Mouse (Mus musculus): ENCODE measurements around the gene Pnldc1. TPM values are rescaled to one million over a fixed set of nuclear protein-coding genes. Genes with fewer than 3 reads are reported as not detected.

The Pnldc1 gene
- polyA plus RNA-seq, 1 experiment from 2014 or later, result 2.8 TPM

- no peak for DNase-seq (ENCODE audit: low spot score)
- H3K4me3 ChIP-seq (ENCODE audit: low read depth, low read length), result no peak overlapping the region
Measured at GRCm38 (mm10) chr17:12864111-12864510, 45.9 kb downstream of the Pnldc1 start.

GRCm38 (mm10) chr17:12859006-12859520 lies 51.0 kb downstream of the Pnldc1 start:
- 77% methylated on average over 8 of the region's 8 CpGs for whole genome bisulfite sequencing

More at GRCm38 (mm10) chr17:12864111-12864510, 45.9 kb downstream of the Pnldc1 start:
- no peak for ATAC-seq (ENCODE audit: low read depth)
- H3K27ac ChIP-seq (replicated peaks; ENCODE audit: low read depth, low read length), result no peak overlapping the region
- H3K4me1 ChIP-seq (ENCODE audit: control insufficient read depth, insufficient read depth, low read length), result 0 out of 2 replicates have a peak, but pooled peaks cover 7% of the 10 kb centered on the region
- no peaks in the 10 kb centered on the region for H3K27me3 ChIP-seq (replicated peaks; ENCODE audit: control insufficient read depth, insufficient read depth, low read length)
- H3K4me2 ChIP-seq (ENCODE audit: low read depth, low read length), result no peak overlapping the region
- H3K9ac ChIP-seq (ENCODE audit: low read depth, low read length), result no peak overlapping the region
- H3K36me3 ChIP-seq (ENCODE audit: control insufficient read depth, insufficient read depth, low read length), result no peaks in the 10 kb centered on the region
- H3K9me3 ChIP-seq (ENCODE audit: control insufficient read depth, low read length), result no peaks in the 10 kb centered on the region

GRCm38 (mm10) chr17:12858072-12858471 lies 52.0 kb downstream of the Pnldc1 start:
- WGBS, result 40% methylated on average over 4 of the region's 4 CpGs
- DNase-seq (ENCODE audit: low spot score), result no peak

More at GRCm38 (mm10) chr17:12859006-12859520, 51.0 kb downstream of the Pnldc1 start:
- Histone ChIP-seq H3K27me3 (replicated peaks; ENCODE audit: control insufficient read depth, insufficient read depth, low read length) (no peaks in the 10 kb centered on the region), H3K27ac (replicated peaks; ENCODE audit: low read depth, low read length) (no peak overlapping the region), H3K9ac (ENCODE audit: low read depth, low read length) (no peak overlapping the region), H3K4me3 (ENCODE audit: low read depth, low read length) (no peak overlapping the region), H3K36me3 (ENCODE audit: control insufficient read depth, insufficient read depth, low read length) (no peaks in the 10 kb centered on the region), H3K9me3 (ENCODE audit: control insufficient read depth, low read length) (no peaks in the 10 kb centered on the region), H3K4me2 (ENCODE audit: low read depth, low read length) (no peak overlapping the region), H3K4me1 (ENCODE audit: control insufficient read depth, insufficient read depth, low read length) (no peaks in the 10 kb centered on the region)
- ATAC-seq (ENCODE audit: low read depth) (no peak), DNase-seq (ENCODE audit: low spot score) (no peak)

GRCm38 (mm10) chr17:12857395-12857794 lies 52.6 kb downstream of the Pnldc1 start:
- no peaks in the 10 kb centered on the region for H3K4me1 ChIP-seq (ENCODE audit: control insufficient read depth, insufficient read depth, low read length)
- no peak overlapping the region for H3K9ac ChIP-seq (ENCODE audit: low read depth, low read length)
- H3K27me3 ChIP-seq (replicated peaks; ENCODE audit: control insufficient read depth, insufficient read depth, low read length), result no peaks in the 10 kb centered on the region
- H3K4me3 ChIP-seq (ENCODE audit: low read depth, low read length), result no peak overlapping the region
- no peaks in the 10 kb centered on the region for H3K36me3 ChIP-seq (ENCODE audit: control insufficient read depth, insufficient read depth, low read length)
- no peak for ATAC-seq (ENCODE audit: low read depth)
- H3K27ac ChIP-seq (replicated peaks; ENCODE audit: low read depth, low read length), result no peak overlapping the region
- DNase-seq (ENCODE audit: low spot score), result no peak
- WGBS, result 37% methylated on average over 3 of the region's 3 CpGs
- H3K9me3 ChIP-seq (ENCODE audit: control insufficient read depth, low read length), result no peaks in the 10 kb centered on the region
- no peak overlapping the region for H3K4me2 ChIP-seq (ENCODE audit: low read depth, low read length)

More at GRCm38 (mm10) chr17:12858072-12858471, 52.0 kb downstream of the Pnldc1 start:
- ATAC-seq (ENCODE audit: low read depth), result no peak
- Histone ChIP-seq H3K4me2 (ENCODE audit: low read depth, low read length) (no peak overlapping the region), H3K27me3 (replicated peaks; ENCODE audit: control insufficient read depth, insufficient read depth, low read length) (no peaks in the 10 kb centered on the region), H3K9me3 (ENCODE audit: control insufficient read depth, low read length) (no peaks in the 10 kb centered on the region), H3K9ac (ENCODE audit: low read depth, low read length) (no peak overlapping the region), H3K4me1 (ENCODE audit: control insufficient read depth, insufficient read depth, low read length) (no peaks in the 10 kb centered on the region), H3K27ac (replicated peaks; ENCODE audit: low read depth, low read length) (no peak overlapping the region), H3K4me3 (ENCODE audit: low read depth, low read length) (no peak overlapping the region), H3K36me3 (ENCODE audit: control insufficient read depth, insufficient read depth, low read length) (no peaks in the 10 kb centered on the region)

GRCm38 (mm10) chr17:12854386-12854785 lies 55.6 kb downstream of the Pnldc1 start:
- Histone ChIP-seq H3K27me3 (replicated peaks; ENCODE audit: control insufficient read depth, insufficient read depth, low read length) (no peaks in the 10 kb centered on the region), H3K4me1 (ENCODE audit: control insufficient read depth, insufficient read depth, low read length) (no peaks in the 10 kb centered on the region), H3K9ac (ENCODE audit: low read depth, low read length) (no peak overlapping the region), H3K27ac (replicated peaks; ENCODE audit: low read depth, low read length) (no peak overlapping the region), H3K4me2 (ENCODE audit: low read depth, low read length) (no peak overlapping the region), H3K4me3 (ENCODE audit: low read depth, low read length) (no peak overlapping the region), H3K36me3 (ENCODE audit: control insufficient read depth, insufficient read depth, low read length) (no peaks in the 10 kb centered on the region), H3K9me3 (ENCODE audit: control insufficient read depth, low read length) (no peaks in the 10 kb centered on the region)
- ATAC-seq (ENCODE audit: low read depth) (no peak), DNase-seq (ENCODE audit: low spot score) (no peak)
- WGBS, result 94% methylated on average over 11 of the region's 11 CpGs

GRCm38 (mm10) chr17:12853821-12854220 lies 56.2 kb downstream of the Pnldc1 start:
- H3K4me2 ChIP-seq (ENCODE audit: low read depth, low read length), result no peak overlapping the region
- ATAC-seq (ENCODE audit: low read depth) (no peak), DNase-seq (ENCODE audit: low spot score) (no peak)
- H3K27ac ChIP-seq (replicated peaks; ENCODE audit: low read depth, low read length), result no peak overlapping the region
- no peaks in the 10 kb centered on the region for H3K4me1 ChIP-seq (ENCODE audit: control insufficient read depth, insufficient read depth, low read length)
- H3K9me3 ChIP-seq (ENCODE audit: control insufficient read depth, low read length), result no peaks in the 10 kb centered on the region
- H3K9ac ChIP-seq (ENCODE audit: low read depth, low read length), result no peak overlapping the region
- WGBS, result 85% methylated on average over 2 of the region's 2 CpGs
- H3K27me3 ChIP-seq (replicated peaks; ENCODE audit: control insufficient read depth, insufficient read depth, low read length), result no peaks in the 10 kb centered on the region
- H3K36me3 ChIP-seq (ENCODE audit: control insufficient read depth, insufficient read depth, low read length), result no peaks in the 10 kb centered on the region
- H3K4me3 ChIP-seq (ENCODE audit: low read depth, low read length), result no peak overlapping the region

GRCm38 (mm10) chr17:12851689-12852088 lies 58.3 kb downstream of the Pnldc1 start:
- Histone ChIP-seq H3K36me3 (ENCODE audit: control insufficient read depth, insufficient read depth, low read length) (no peaks in the 10 kb centered on the region), H3K27me3 (replicated peaks; ENCODE audit: control insufficient read depth, insufficient read depth, low read length) (no peaks in the 10 kb centered on the region), H3K27ac (replicated peaks; ENCODE audit: low read depth, low read length) (no peak overlapping the region), H3K4me2 (ENCODE audit: low read depth, low read length) (no peak overlapping the region), H3K4me1 (ENCODE audit: control insufficient read depth, insufficient read depth, low read length) (peaks cover 1% of the 10 kb centered on the region; the same call in 1 of the 2 replicates), H3K9me3 (ENCODE audit: control insufficient read depth, low read length) (no peaks in the 10 kb centered on the region), H3K4me3 (ENCODE audit: low read depth, low read length) (no peak overlapping the region), H3K9ac (ENCODE audit: low read depth, low read length) (no peak overlapping the region)
- 68% methylated on average over 11 of the region's 11 CpGs for WGBS
- DNase-seq (ENCODE audit: low spot score), result no peak
- ATAC-seq (ENCODE audit: low read depth), result no peak

GRCm38 (mm10) chr17:12849778-12850382 lies 60.1 kb downstream of the Pnldc1 start:
- Histone ChIP-seq H3K4me2 (ENCODE audit: low read depth, low read length) (no peak overlapping the region), H3K4me3 (ENCODE audit: low read depth, low read length) (no peak overlapping the region), H3K9me3 (ENCODE audit: control insufficient read depth, low read length) (no peaks in the 10 kb centered on the region), H3K4me1 (ENCODE audit: control insufficient read depth, insufficient read depth, low read length) (peaks cover 17% of the 10 kb centered on the region), H3K36me3 (ENCODE audit: control insufficient read depth, insufficient read depth, low read length) (no peaks in the 10 kb centered on the region), H3K27me3 (replicated peaks; ENCODE audit: control insufficient read depth, insufficient read depth, low read length) (no peaks in the 10 kb centered on the region), H3K9ac (ENCODE audit: low read depth, low read length) (no peak overlapping the region), H3K27ac (replicated peaks; ENCODE audit: low read depth, low read length) (no peak overlapping the region)
- ATAC-seq (ENCODE audit: low read depth) (no peak), DNase-seq (ENCODE audit: low spot score) (no peak)
- WGBS, result 82% methylated on average over 8 of the region's 8 CpGs

- ATAC-seq (ENCODE audit: low read depth) (no peak), DNase-seq (ENCODE audit: low spot score) (no peak)
- H3K4me3 ChIP-seq (ENCODE audit: low read depth, low read length), result no peak overlapping the region
- H3K9me3 ChIP-seq (ENCODE audit: control insufficient read depth, low read length), result no peaks in the 10 kb centered on the region
- H3K36me3 ChIP-seq (ENCODE audit: control insufficient read depth, insufficient read depth, low read length), result no peaks in the 10 kb centered on the region
- WGBS, result 51% methylated on average over 4 of the region's 4 CpGs
- H3K4me1 ChIP-seq (ENCODE audit: control insufficient read depth, insufficient read depth, low read length), result peaks cover 24% of the 10 kb centered on the region
- no peak overlapping the region for H3K9ac ChIP-seq (ENCODE audit: low read depth, low read length)
- H3K27me3 ChIP-seq (replicated peaks; ENCODE audit: control insufficient read depth, insufficient read depth, low read length), result no peaks in the 10 kb centered on the region
- H3K27ac ChIP-seq (replicated peaks; ENCODE audit: low read depth, low read length), result no peak overlapping the region
- no peak overlapping the region for H3K4me2 ChIP-seq (ENCODE audit: low read depth, low read length)
Measured at GRCm38 (mm10) chr17:12847736-12848135, 62.3 kb downstream of the Pnldc1 start.
